15 mouse cellular contexts compared by ENCODE assay signal in genomic region chr10:62195376-62195775, GRCm38 (mm10). TPM values are rescaled to one million over a fixed set of nuclear protein-coding genes. Genes with fewer than 3 reads are reported as not detected.
DNase-seq lines count a peak whose midpoint lies in the region; ATAC-seq lines count a peak whose summit lies in the region.
"Had no signal": no experiment of that assay in that cellular context is flagged by ENCODE, and none has a peak within 500 bp of the region (broad histone marks: within the 10 kb centered on the region; RNA-seq: fewer than 3 reads in every experiment).

No protein-coding gene starts in this region.

- intact Hi-C loops in gastrocnemius, postnatal 14 days (cut with DNase I; ENCODE audit: low total_unique reads) = no loop called here
- intact Hi-C loops in left cerebral cortex, postnatal 10 days (cut with DNase I) = no loop called here

- no peak overlapping the region for H3K4me3 ChIP-seq in midbrain, embryonic 13.5 days (replicated peaks)
- H3K4me3 ChIP-seq in midbrain, embryonic 10.5 days = no peak overlapping the region
- H3K4me3 ChIP-seq in embryonic facial prominence, embryonic 12.5 days = no peak overlapping the region
- no peak overlapping the region for H3K4me3 ChIP-seq in neural tube, embryonic 15.5 days (replicated peaks)
- H3K4me3 ChIP-seq: forebrain, embryonic 10.5 days had no signal

- 0 out of 2 replicates have a peak, but pooled peaks cover 8% of the 10 kb centered on the region for H3K4me1 ChIP-seq in midbrain, embryonic 13.5 days (replicated peaks)
- H3K4me1 ChIP-seq in midbrain, embryonic 10.5 days = peaks cover 8% of the 10 kb centered on the region; the same call in 1 of the 2 replicates
- peaks cover 5% of the 10 kb centered on the region; the same call in 1 of the 2 replicates for H3K4me1 ChIP-seq in embryonic facial prominence, embryonic 12.5 days
- peaks cover 10% of the 10 kb centered on the region; the same call in 1 of the 2 replicates for H3K4me1 ChIP-seq in neural tube, embryonic 15.5 days

- H3K9ac ChIP-seq in midbrain, embryonic 13.5 days (replicated peaks) = no peak overlapping the region
- 0 out of 2 replicates have a peak overlapping the region, but pooled peaks have one; percentile 8 for H3K9ac ChIP-seq in embryonic facial prominence, embryonic 12.5 days
- H3K9ac ChIP-seq in neural tube, embryonic 15.5 days (replicated peaks) = no peak overlapping the region

- H3K4me2 ChIP-seq in midbrain, embryonic 13.5 days (replicated peaks) = no peak overlapping the region
- no peak overlapping the region for H3K4me2 ChIP-seq in embryonic facial prominence, embryonic 12.5 days (replicated peaks)
- no peak overlapping the region for H3K4me2 ChIP-seq in neural tube, embryonic 15.5 days

- no peak for ATAC-seq in midbrain, embryonic 13.5 days
- ATAC-seq in embryonic facial prominence, embryonic 12.5 days (ENCODE audit: insufficient number of reproducible peaks, insufficient read depth, low FRiP score, low TSS enrichment) = no peak
- ATAC-seq in neural tube, embryonic 15.5 days (ENCODE audit: low FRiP score) = no peak

- H3K9me3 ChIP-seq in midbrain, embryonic 13.5 days = no peaks in the 10 kb centered on the region
- no peaks in the 10 kb centered on the region for H3K9me3 ChIP-seq in midbrain, embryonic 10.5 days (replicated peaks)
- no peaks in the 10 kb centered on the region for H3K9me3 ChIP-seq in embryonic facial prominence, embryonic 12.5 days
- H3K9me3 ChIP-seq in neural tube, embryonic 15.5 days (replicated peaks) = no peaks in the 10 kb centered on the region
- H3K9me3 ChIP-seq: forebrain, embryonic 10.5 days had no signal

- H3K36me3 ChIP-seq in midbrain, embryonic 13.5 days = no peaks in the 10 kb centered on the region
- no peaks in the 10 kb centered on the region for H3K36me3 ChIP-seq in midbrain, embryonic 10.5 days
- H3K36me3 ChIP-seq in embryonic facial prominence, embryonic 12.5 days = no peaks in the 10 kb centered on the region
- no peaks in the 10 kb centered on the region for H3K36me3 ChIP-seq in neural tube, embryonic 15.5 days
- H3K36me3 ChIP-seq: forebrain, embryonic 10.5 days had no signal

- DNase-seq in gastrocnemius, postnatal 14 days = peak; percentile 34
- DNase-seq in gastrocnemius, postnatal 25 days = no peak
- no peak for DNase-seq in midbrain, embryonic 10.5 days (ENCODE audit: low spot score)
- no peak for DNase-seq in lung, postnatal 25 days (ENCODE audit: low spot score)
- no peak for DNase-seq in left cerebral cortex, postnatal 10 days (ENCODE audit: extremely low spot score in 1 of 2, low spot score in 2 of 2)
- DNase-seq: layer of hippocampus, postnatal 36 days; lung, postnatal 10 days; thymus, adult 2 months had no signal

- WGBS in midbrain, embryonic 13.5 days = 83% methylated on average over 7 of the region's 7 CpGs
- WGBS in midbrain, embryonic 10.5 days = 81% methylated on average over 7 of the region's 7 CpGs
- WGBS in embryonic facial prominence, embryonic 12.5 days = 42% methylated on average over 7 of the region's 7 CpGs
- 84% methylated on average over 7 of the region's 7 CpGs for WGBS in neural tube, embryonic 15.5 days

- H3K27ac ChIP-seq in midbrain, embryonic 13.5 days = peak overlapping the region; percentile 19; the same call in 1 of the 2 replicates
- H3K27ac ChIP-seq in midbrain, embryonic 10.5 days (replicated peaks) = no peak overlapping the region; the same call in 1 of the 2 replicates
- no peak overlapping the region for H3K27ac ChIP-seq in embryonic facial prominence, embryonic 12.5 days
- peak overlapping the region; percentile 56; the same call in 1 of the 2 replicates for H3K27ac ChIP-seq in neural tube, embryonic 15.5 days (replicated peaks)
- H3K27ac ChIP-seq: forebrain, embryonic 10.5 days; kidney, postnatal 0 days had no signal

- no peaks in the 10 kb centered on the region for H3K27me3 ChIP-seq in midbrain, embryonic 13.5 days
- H3K27me3 ChIP-seq in midbrain, embryonic 10.5 days (ENCODE audit: low read depth, poor library complexity, severe bottlenecking) = no peaks in the 10 kb centered on the region
- no peaks in the 10 kb centered on the region for H3K27me3 ChIP-seq in embryonic facial prominence, embryonic 12.5 days
- H3K27me3 ChIP-seq in neural tube, embryonic 15.5 days (replicated peaks) = no peaks in the 10 kb centered on the region

RNA-seq across cellular contexts. Expression of gene Tspan15, which starts 35.7 kb away (rescaled TPM):
- total RNA-seq in gastrocnemius, postnatal 14 days (2021) = 10 to 100 TPM; 11.4 TPM
- total RNA-seq in gastrocnemius, postnatal 25 days (2021) = 1 to 10 TPM; 4.0 to 5.2 TPM
- polyA plus RNA-seq in midbrain, embryonic 13.5 days (2015; fragmentation: Nextera tagmentation; extraction: Ambion mirVana) = 15.0 and 18.7 TPM in 2 replicates
- polyA plus RNA-seq in midbrain, embryonic 10.5 days (2016; fragmentation: Nextera tagmentation; extraction: Ambion mirVana) = 16.1 and 18.9 TPM in 2 replicates
- polyA plus RNA-seq in embryonic facial prominence, embryonic 12.5 days (2016; fragmentation: Nextera tagmentation; extraction: Ambion mirVana) = 19.0 and 19.5 TPM in 2 replicates
- 16.6 and 22.8 TPM in 2 replicates for polyA plus RNA-seq in neural tube, embryonic 15.5 days (2015; fragmentation: Nextera tagmentation; extraction: Ambion mirVana)
- 1 to 10 TPM; 5.0 to 7.7 TPM for total RNA-seq in left cerebral cortex, postnatal 10 days (2021)
- total RNA-seq: granulocyte monocyte progenitor cell, adult 5-6 weeks had no signal

RNA-seq across cellular contexts. Expression of gene Fam241b, which starts 51.7 kb away (rescaled TPM):
- total RNA-seq in gastrocnemius, postnatal 14 days (2021) = 1 to 10 TPM in 1 of 2 experiments, under 1 TPM in 1; 0.38 to 1.4 TPM
- under 1 TPM; 0.41 to 0.59 TPM for total RNA-seq in gastrocnemius, postnatal 25 days (2021)
- 110 and 118 TPM in 2 replicates for polyA plus RNA-seq in midbrain, embryonic 13.5 days (2015; fragmentation: Nextera tagmentation; extraction: Ambion mirVana)
- polyA plus RNA-seq in midbrain, embryonic 10.5 days (2016; fragmentation: Nextera tagmentation; extraction: Ambion mirVana) = 19.3 and 23.4 TPM in 2 replicates
- polyA plus RNA-seq in embryonic facial prominence, embryonic 12.5 days (2016; fragmentation: Nextera tagmentation; extraction: Ambion mirVana) = 20.9 and 22.3 TPM in 2 replicates
- polyA plus RNA-seq in neural tube, embryonic 15.5 days (2015; fragmentation: Nextera tagmentation; extraction: Ambion mirVana) = 114 and 139 TPM in 2 replicates
- 10 to 100 TPM; 61.7 to 62.4 TPM for total RNA-seq in left cerebral cortex, postnatal 10 days (2021)
- total RNA-seq: granulocyte monocyte progenitor cell, adult 5-6 weeks had no signal

RNA-seq across cellular contexts. Expression of gene Tacr2, which starts 56.9 kb away (rescaled TPM):
- not detected for total RNA-seq in gastrocnemius, postnatal 14 days (2021)
- not detected for total RNA-seq in gastrocnemius, postnatal 25 days (2021)
- polyA plus RNA-seq in midbrain, embryonic 13.5 days (2015; fragmentation: Nextera tagmentation; extraction: Ambion mirVana) = not detected in 2 replicates
- polyA plus RNA-seq in midbrain, embryonic 10.5 days (2016; fragmentation: Nextera tagmentation; extraction: Ambion mirVana) = not detected in 2 replicates
- not detected in 2 replicates for polyA plus RNA-seq in embryonic facial prominence, embryonic 12.5 days (2016; fragmentation: Nextera tagmentation; extraction: Ambion mirVana)
- 0.13 and 0.20 TPM in 2 replicates for polyA plus RNA-seq in neural tube, embryonic 15.5 days (2015; fragmentation: Nextera tagmentation; extraction: Ambion mirVana)
- under 1 TPM; 0.14 to 0.19 TPM for total RNA-seq in left cerebral cortex, postnatal 10 days (2021)
- total RNA-seq: granulocyte monocyte progenitor cell, adult 5-6 weeks; layer of hippocampus, postnatal 36 days; liver, adult 2 months had no signal
- polyA plus RNA-seq: forebrain, embryonic 10.5 days; kidney, postnatal 0 days; liver, adult 2 months had no signal

Comparison
In these comparisons a context has a peak if more than half of its experiments do, and no peak if none do; other contexts are left out.
1. H3K27ac ChIP-seq: peak in midbrain, embryonic 13.5 days (single experiment) and neural tube, embryonic 15.5 days (single experiment); none in midbrain, embryonic 10.5 days (single experiment) and embryonic facial prominence, embryonic 12.5 days (single experiment).